Mouse (Mus musculus): ENCODE results near the gene Saxo1.

GRCm38 (mm10) chr4:86396672-86397288, 161.3 kb downstream of the Saxo1 start:
- TF ChIP-seq CTCF (IDR thresholded peaks at IDR 0.05; ENCODE audit: low read depth) (no peak), EP300 (IDR thresholded peaks at IDR 0.05; ENCODE audit: low read depth) (no peak)
